Mouse (Mus musculus) left cerebral cortex, postnatal 25 days (tissue): ENCODE data around the gene AC153137.1. TPM values are rescaled to one million over a fixed set of nuclear protein-coding genes. Genes with fewer than 3 reads are reported as not detected.
A peak's percentile ranks its signal among the peaks of the same experiment; 100 is the strongest.
"Not testable (repeated sequence)": the region's sequence is repeated elsewhere in the genome, so short reads cannot be mapped to it uniquely, and the experiment has no call there.

Source experiments
- DNase-seq, 2 experiments: peaks; one replicate each; pipeline ENCODE4 v3.0.0; 2022; ENCODE audit warnings: low spot score in 2 of 2, mixed read lengths in 1 of 2
- intact Hi-C: fragments of 180-260 bp; cut with DNase I; formaldehyde crosslinking; loops from one replicate; pipeline ENCODE4 v1.15.1; 2025
- total RNA-seq, 2 experiments: library from RNA; stranded (reverse); gene quantifications; 2 replicates each; pipeline ENCODE4 v1.2.3; 2021

The AC153137.1 gene
- total RNA-seq: not detected

GRCm38 (mm10) chr1:30977868-30978267 lies at the start of gene AC153137.1:
Gene AC153137.1 (minus strand): TSS chr1:30977968.
- DNase-seq, intact Hi-C loops: not testable (repeated sequence)

- DNase-seq: no peak
- intact Hi-C loops: no loop called here
These were observed 45.4 kb upstream of the AC153137.1 start for GRCm38 (mm10) chr1:31023173-31023572.

GRCm38 (mm10) chr1:31019283-31019682 lies 41.5 kb upstream of the AC153137.1 start:
- intact Hi-C loops: no loop called here

GRCm38 (mm10) chr1:31017377-31017776 lies 39.6 kb upstream of the AC153137.1 start:
- no peak for DNase-seq
- intact Hi-C loops: no loop called here

More at GRCm38 (mm10) chr1:31019283-31019682, 41.5 kb upstream of the AC153137.1 start:
- peak in 1 of 2 experiments; percentile 14 for DNase-seq

- DNase-seq: no peak
- intact Hi-C loops: no loop called here
These were observed 38.3 kb upstream of the AC153137.1 start for GRCm38 (mm10) chr1:31016068-31016467.

- intact Hi-C loops: no loop called here
- no peak for DNase-seq
These were observed 37.5 kb upstream of the AC153137.1 start for GRCm38 (mm10) chr1:31015261-31015660.

- intact Hi-C loops, DNase-seq: not testable (repeated sequence)
These were observed 529 bp downstream of the AC153137.1 start for GRCm38 (mm10) chr1:30977239-30977638.

GRCm38 (mm10) chr1:30951795-30952194 lies 26.0 kb downstream of the AC153137.1 start:
- intact Hi-C loops: no loop called here
- no peak for DNase-seq

GRCm38 (mm10) chr1:30950456-30950835 lies 27.3 kb downstream of the AC153137.1 start:
- intact Hi-C loops: loop anchor here (1.0 kb wide), 1 partner anchor 204 kb away; no protein-coding TSS in a partner anchor
- DNase-seq: no peak

- DNase-seq: peak; percentile 98 to 99
- intact Hi-C loops: loop anchor here (1.0 kb wide), 2 partner anchors 77 to 204 kb away; partner anchors contain the start of gene Phf3
These were observed 27.9 kb downstream of the AC153137.1 start for GRCm38 (mm10) chr1:30949710-30950455.

- DNase-seq: peak; percentile 41 to 63
- intact Hi-C loops: loop anchor here (1.0 kb wide), 1 partner anchor 76 kb away; the partner anchor contains the start of gene Phf3
These were observed 28.7 kb downstream of the AC153137.1 start for GRCm38 (mm10) chr1:30948950-30949639.

GRCm38 (mm10) chr1:30948361-30948949 lies 29.3 kb downstream of the AC153137.1 start:
- peak; percentile 25 to 33 for DNase-seq
- intact Hi-C loops: no loop called here

- DNase-seq: no peak
- intact Hi-C loops: no loop called here
These were observed 32.6 kb downstream of the AC153137.1 start for GRCm38 (mm10) chr1:30945136-30945535.

- intact Hi-C loops: no loop called here
- DNase-seq: no peak
These were observed 37.2 kb downstream of the AC153137.1 start for GRCm38 (mm10) chr1:30940571-30940970.

- intact Hi-C loops: no loop called here
- DNase-seq: no peak
These were observed 39.4 kb downstream of the AC153137.1 start for GRCm38 (mm10) chr1:30938392-30938791.

- DNase-seq: no peak
- intact Hi-C loops: loop anchor here (2.0 kb wide), 1 partner anchor 161 kb away; no protein-coding TSS in a partner anchor
These were observed 40.3 kb downstream of the AC153137.1 start for GRCm38 (mm10) chr1:30937396-30937965.

- no peak for DNase-seq
- intact Hi-C loops: loop anchor here (2.0 kb wide), 1 partner anchor 160 kb away; no protein-coding TSS in a partner anchor
These were observed 41.3 kb downstream of the AC153137.1 start for GRCm38 (mm10) chr1:30936488-30936887.

- intact Hi-C loops: loop anchor here (1.0 kb wide), 1 partner anchor 153 kb away; no protein-coding TSS in a partner anchor
- DNase-seq: peak; percentile 23 to 26
These were observed 46.9 kb downstream of the AC153137.1 start for GRCm38 (mm10) chr1:30930823-30931222.

- intact Hi-C loops: no loop called here
- DNase-seq: no peak
These were observed 47.6 kb downstream of the AC153137.1 start for GRCm38 (mm10) chr1:30930194-30930593.
